Mouse (Mus musculus): ENCODE results near the gene Trim17.

DNA sequence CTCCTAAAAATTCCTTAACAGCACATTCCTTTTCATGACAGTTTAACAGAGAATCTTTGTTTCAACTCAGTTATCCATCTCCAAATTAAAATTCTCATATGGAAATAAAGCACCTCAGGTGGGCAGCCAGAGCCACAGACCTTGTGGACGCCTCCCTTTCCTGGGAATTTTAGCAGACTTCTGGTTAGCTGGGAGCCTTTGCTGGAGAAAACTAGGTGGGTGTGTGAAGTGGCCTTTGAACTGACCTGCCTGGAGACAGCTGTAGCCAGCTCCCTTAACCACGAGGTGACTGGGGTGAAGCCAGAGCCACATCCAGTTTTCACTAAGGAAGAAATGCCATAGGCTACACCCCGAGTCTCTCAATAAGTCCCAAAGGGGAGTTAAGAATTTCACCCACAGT, 24.8 kb upstream of the Trim17 start:
- no peak for TF ChIP-seq CTCF (IDR thresholded peaks at IDR 0.05; ENCODE audit: control insufficient read depth, insufficient read depth, insufficient read length)
- no peak for TF ChIP-seq MAX (IDR thresholded peaks at IDR 0.05)
- TF ChIP-seq USF1 (IDR thresholded peaks at IDR 0.05; ENCODE audit: low read depth): no peak
- no peak for TF ChIP-seq MYOG (IDR thresholded peaks at IDR 0.05; ENCODE audit: control insufficient read depth, extremely low read depth, insufficient read length)
- no peak for TF ChIP-seq CEBPB (IDR thresholded peaks at IDR 0.05; ENCODE audit: low read depth)
- no peak for TF ChIP-seq FOSL1 (IDR thresholded peaks at IDR 0.05; ENCODE audit: insufficient read depth, low read length, poor library complexity, severe bottlenecking)

Measured in C2C12 (cell line).